Mouse (Mus musculus): ENCODE data around the gene Ppp6r1. TPM values are rescaled to one million over a fixed set of nuclear protein-coding genes. Genes with fewer than 3 reads are reported as not detected.
A peak's percentile ranks its signal among the peaks of the same experiment; 100 is the strongest.

Ppp6r1 gene
- total and polyA plus RNA-seq, 3 experiments, result 81.8 to 134 (median 92.3) TPM

DNA sequence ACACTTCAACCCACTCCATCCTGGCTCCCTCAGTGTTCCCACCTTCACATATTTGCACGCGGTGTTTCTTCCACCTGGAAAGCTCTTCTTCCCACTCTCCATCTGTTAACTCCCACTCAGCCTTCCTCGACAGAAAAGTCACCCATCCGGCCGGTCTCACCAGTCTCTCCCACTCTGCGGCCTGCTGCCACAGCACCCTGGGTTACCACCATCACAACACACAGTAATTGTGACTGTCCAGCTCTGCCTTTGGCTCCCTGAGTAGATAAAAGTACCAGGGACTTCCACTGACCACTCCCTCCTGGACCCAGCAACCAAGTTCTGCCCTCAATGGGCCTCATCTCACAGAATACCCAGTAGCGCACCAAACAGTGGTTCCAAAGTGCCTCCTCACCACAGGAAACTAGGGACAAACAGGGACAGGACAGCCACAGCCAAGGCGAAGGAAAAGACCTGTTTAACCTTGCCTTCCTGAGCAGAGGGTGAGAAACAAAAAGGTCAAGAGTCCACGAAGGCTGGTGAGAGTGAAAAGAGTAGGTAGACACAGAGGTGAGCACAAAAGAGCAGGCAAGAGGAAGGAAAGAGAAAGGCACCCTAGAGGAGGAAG is 1.2 kb downstream of the Ppp6r1 start:
- DNase-seq, result no peak

- no peak for DNase-seq
These were observed 2.0 kb downstream of the Ppp6r1 start for GRCm38 (mm10) chr7:4656818-4657217.

- DNase-seq, result no peak
These were observed 2.9 kb downstream of the Ppp6r1 start for GRCm38 (mm10) chr7:4655916-4656315.

- DNase-seq, result no peak
These were observed 3.4 kb downstream of the Ppp6r1 start for GRCm38 (mm10) chr7:4655393-4655792.

GRCm38 (mm10) chr7:4654221-4654620 is 4.6 kb downstream of the Ppp6r1 start:
- no peak for DNase-seq

DNA sequence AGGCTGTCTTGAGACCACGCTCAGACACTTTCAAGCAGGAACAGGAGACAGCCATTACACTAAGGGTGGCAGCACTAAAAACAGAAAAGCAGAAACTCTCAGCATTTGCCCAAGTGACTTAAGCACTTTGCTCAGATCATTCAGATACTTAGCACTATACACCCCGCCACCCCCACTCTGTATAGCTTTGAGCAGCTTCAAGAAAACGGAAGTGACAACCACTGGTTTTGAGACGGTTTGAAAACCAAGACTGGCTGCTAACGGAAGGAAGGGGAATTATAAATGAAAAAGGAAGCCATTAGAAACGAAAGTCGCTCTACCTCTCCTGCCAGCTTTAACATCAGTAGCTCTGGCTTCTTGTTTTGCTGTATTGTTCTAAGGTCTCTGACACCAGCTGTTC is 5.0 kb downstream of the Ppp6r1 start:
- DNase-seq, result no peak

DNA sequence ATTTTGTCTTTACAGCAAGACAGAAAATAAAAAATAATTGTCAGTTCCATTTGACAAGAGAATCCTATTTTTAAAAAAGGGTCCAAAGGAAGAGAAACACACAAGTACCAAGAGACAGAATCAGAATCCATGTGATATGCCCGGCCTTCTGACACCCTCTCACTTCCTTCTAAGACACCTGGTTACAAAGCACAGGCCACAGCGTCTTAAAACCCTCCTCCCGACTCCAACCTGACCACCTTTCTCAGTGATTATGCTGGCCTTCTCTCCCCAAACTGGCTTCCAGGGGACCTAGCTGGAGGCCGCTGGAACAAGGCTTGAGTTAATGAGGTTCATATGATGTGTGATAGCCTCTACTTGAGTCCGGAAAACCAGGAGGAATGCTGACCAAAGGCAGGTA is 5.5 kb downstream of the Ppp6r1 start:
- DNase-seq, result no peak

DNA sequence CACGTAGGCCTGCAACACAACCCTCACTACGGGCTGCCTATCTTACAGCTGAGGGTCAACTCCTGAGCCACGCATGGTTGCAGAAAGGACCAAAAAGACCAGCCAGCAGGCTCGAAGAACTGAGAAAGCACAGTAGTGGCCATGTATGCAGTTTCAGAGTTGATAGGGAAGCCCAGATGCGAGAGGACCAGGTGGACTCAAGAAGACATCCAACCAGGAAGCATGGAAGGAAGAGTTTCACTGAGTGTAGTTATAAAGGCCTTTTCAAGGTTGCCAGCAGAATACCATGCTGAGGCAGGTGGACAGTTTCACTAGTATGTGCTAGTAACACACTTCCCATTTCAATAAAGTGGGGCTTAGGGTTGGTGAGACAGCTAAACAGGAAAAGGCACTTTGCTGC is 6.1 kb downstream of the Ppp6r1 start:
- DNase-seq, result no peak

GRCm38 (mm10) chr7:4651581-4651980 is 7.2 kb downstream of the Ppp6r1 start:
- DNase-seq, result no peak

GRCm38 (mm10) chr7:4647992-4648391 is 10.8 kb downstream of the Ppp6r1 start:
- no peak for DNase-seq

DNA sequence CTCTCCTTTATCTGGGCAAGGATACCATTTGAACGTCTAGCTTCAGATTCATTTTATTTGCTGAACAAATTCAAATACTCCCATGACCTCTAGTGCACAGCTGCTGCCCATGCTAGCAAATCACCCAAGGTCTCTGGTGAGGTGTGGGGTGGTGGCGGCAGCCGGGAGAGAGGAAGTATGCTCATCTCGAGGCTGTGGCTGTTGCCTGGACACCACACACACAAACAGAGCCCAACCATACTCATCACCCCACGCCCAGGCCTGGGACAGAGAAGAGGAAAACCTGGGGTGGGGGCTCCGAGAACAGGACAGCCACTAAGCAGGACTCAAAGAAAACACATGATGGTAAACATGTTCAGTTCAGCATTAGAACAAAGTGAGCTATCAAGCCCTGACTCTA is 11.5 kb downstream of the Ppp6r1 start:
- DNase-seq, result peak; percentile 51

DNA sequence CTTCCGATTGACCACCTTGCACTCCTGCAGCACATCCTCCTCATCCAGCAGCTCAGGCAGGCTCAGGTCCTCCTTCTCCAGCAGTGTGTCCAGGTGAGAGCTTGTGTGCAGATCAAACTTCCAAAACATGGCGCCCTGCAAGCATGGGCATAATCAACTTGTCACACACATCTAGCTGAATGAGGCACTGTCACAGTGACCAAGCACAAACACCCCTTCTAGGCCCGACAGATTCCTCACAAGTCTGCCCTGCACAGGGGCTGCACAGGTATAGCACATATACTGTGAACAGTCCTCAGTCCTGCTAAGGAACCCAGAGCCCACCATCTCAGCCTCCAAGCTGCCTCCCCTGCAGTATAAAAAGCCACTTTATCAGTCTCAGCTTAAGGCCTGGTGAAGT is 12.0 kb downstream of the Ppp6r1 start:
- no peak for DNase-seq

DNA sequence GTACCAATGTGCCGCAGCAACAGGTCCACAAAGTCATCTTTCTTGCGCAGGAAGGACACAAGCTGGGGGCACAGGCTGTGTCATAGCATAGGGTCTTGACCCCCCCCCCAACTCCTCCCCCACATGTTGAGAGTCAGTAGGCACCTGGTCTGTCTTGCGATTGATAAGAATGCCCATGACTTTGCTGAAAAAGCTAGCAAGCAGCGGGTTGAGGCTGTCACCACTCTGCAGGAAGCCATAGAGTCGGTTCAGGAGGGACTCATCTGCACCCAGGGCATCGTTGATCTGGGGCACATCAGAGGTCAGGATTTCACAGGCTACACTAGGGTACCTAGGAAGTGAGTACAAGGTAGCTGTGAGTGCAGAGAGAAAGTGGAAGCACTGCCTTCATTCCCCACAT is 15.6 kb downstream of the Ppp6r1 start:
- DNase-seq, result no peak

DNA sequence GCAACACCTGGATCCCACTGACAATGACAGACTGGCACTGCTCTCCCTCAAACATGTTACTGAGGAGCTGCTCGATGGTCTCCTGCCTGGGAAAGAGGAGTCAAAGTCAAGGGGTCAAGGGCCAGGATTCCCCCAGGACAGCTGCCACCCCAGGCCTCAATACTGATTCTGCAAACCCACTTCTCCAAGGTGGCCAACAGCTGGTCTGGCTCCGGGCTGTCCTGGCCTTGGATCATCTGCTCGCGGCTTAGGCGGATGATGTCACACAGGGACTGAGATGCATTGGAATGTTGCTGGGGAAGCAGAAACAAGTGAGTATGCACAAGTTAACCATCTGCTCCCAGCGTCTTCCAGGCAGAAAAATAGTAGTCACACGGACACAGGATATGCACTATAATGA is 16.9 kb downstream of the Ppp6r1 start:
- no peak for DNase-seq

DNA sequence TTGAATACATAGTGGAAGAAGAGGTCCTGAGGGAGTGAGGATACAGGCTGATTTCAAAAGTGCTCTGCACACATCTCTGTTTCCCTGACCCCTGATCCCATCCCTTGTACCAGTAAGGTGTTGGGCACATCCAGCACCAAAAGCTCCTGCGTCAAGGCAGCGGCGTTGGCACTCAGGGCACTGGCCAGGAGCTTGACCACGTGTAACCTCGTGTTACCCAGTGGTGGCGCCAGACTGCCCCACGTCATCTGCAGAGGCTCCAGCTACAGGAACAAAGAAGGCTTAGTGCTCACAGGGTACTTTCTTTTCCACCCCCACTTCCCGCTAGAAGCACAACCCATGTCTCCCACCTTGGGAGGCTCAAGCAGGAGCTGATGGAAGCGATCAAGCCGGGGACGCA is 17.7 kb downstream of the Ppp6r1 start:
- no peak for DNase-seq

DNA sequence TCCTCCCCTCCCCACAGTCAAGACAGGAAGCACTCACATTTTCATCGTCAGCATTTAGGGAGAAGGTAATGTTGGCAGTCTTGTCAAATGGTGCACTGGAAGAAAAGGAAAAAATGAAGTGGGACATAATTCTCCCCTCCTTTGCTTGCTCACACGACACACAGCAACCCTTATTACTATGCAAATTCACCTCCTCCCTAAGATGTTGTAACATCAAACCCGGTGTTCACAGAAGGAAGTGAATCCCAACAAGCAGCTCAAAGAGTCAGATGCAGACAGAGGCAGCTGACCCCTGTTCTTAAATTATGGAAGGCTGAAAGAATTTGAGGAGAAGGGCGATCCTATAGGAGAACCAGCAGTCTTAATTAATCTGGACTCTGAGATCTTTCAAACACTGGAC is 22.6 kb downstream of the Ppp6r1 start:
- DNase-seq, result no peak

GRCm38 (mm10) chr7:4631031-4631430 is 27.8 kb downstream of the Ppp6r1 start, which contains the start of gene Tmem86b:
TSS of gene Tmem86b (minus strand) at chr7:4631422.
- DNase-seq, result no peak

DNA sequence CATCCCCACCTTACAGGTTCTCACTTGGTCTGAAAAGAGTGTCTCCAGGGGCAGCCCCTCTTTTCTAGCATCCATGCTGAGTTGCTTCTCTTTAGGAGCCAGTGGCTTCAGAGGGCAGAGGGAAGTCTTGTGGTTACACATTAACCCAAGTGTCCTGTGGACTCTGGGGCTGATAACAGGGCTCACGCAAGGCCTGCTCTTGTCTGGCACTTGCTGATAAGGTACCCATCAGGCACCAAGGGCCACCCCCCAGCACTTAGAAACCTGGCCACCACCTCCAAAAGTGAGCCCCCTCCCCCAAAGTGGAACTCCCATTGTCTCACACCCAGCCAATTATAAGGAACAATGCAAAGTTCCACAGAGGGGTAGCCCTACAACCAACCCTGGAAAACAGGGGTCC is 28.6 kb downstream of the Ppp6r1 start:
- no peak for DNase-seq

GRCm38 (mm10) chr7:4629586-4629985 is 29.2 kb downstream of the Ppp6r1 start:
- no peak for DNase-seq

DNA sequence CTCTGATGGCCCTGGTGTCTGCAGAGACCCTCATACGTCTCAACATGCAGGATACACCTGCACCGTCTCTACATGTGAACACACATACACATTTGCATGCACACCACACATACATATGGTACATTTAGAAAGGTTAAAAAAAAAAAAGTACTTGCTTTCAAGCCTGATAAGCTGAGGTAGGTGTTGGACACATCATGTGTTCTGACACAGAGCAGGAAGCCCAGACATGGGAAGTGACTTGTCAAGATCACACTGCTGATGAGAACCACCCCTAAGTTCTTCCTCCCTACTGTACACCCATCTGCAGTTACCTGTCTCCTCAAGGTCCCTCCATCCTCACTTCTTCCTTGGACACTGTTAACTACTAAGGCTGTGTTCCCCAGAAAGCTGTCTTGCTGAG is 32.9 kb downstream of the Ppp6r1 start:
- DNase-seq, result no peak

DNA sequence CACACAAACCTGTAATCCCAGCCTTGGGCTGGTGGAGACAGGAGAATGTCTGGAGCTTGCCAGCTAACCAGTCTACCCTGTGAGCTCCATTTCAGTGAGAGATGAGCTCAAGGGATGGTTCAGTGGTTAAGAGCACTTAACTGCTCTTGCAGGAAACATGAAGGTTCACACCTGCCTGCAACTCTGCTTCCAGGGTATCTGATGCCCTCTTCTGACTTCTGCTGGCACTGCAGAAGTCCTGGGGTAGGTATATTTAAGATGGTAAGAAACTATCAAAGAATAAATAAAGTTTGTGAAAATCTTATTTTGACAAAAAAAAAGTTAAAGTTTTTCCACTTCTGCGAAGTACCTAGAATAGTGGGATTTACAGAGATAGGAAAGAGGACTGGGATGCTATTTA is 34.5 kb downstream of the Ppp6r1 start:
- DNase-seq, result no peak

GRCm38 (mm10) chr7:4623544-4624189 is 35.2 kb downstream of the Ppp6r1 start:
- DNase-seq, result peak; percentile 67

DNA sequence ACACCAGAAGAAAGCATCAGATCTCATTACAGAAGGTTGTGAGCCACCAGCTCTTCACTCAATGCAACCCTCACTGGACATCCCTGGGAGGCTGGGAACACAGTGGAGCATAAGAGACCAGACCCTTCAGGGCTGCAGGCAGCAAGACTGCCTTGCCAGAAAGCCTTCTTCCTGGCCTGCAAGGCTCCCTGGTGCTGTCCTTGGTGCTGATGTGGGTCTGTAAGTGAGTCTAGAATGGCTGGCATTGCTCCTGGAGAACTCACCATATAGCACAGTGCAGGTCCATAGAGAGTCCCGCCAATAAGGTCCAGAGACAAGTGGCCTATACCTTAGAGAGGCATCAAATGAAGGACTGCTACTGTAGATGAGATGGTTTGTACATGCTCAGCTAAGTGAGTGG is 38.8 kb downstream of the Ppp6r1 start:
- no peak for DNase-seq

DNA sequence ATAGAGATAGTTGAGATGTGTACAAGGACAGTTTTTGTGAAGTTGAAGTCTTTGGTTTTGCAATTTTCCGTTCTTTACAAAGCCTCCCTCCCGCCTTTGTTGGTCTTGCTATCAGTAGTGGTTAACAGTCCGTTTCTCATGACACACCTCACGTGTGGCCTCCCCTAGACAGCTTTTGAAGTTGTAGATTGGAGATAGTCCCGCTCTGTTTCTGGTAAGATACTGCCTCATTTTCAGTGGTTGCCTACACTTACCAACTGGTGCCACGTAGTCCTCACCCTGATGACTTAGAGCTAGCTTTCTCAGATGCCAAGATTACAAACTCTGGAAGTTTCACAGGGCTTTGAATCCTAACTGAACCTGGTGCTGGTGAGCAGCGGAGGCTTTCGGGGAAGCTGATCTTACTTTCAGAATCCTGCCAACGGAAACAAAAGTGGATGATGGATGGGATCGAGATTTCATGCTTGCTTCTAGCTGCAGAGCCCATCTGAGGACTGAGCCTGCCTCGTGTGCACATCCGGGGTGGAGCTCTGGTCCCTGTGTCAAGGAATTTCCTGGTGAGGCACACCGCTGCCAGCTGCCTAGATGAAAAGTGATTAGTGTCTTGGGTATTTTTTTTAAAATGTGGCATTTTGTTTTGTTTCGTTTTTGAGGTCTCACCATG is 44.9 kb downstream of the Ppp6r1 start:
- no peak for DNase-seq

Data from adrenal gland, adult 2 months (tissue).